Mouse (Mus musculus) ES-E14 (cell line): Measurements from ENCODE around the gene Slit2.

ENCODE experiments used
- MAFK ChIP-seq: IDR thresholded peaks from 2 replicates; pipeline ENCODE4 v1.6.1; 2014; ENCODE audit warnings: mild to moderate bottlenecking, low read depth, low read length, inconsistent platforms; ENCODE audit not compliant: insufficient read depth
- ZC3H11A ChIP-seq: IDR thresholded peaks from 2 replicates; pipeline ENCODE4 v1.6.1; 2012; ENCODE audit warnings: low read depth, mild to moderate bottlenecking, inconsistent platforms, low read length, borderline replicate concordance
- ZNF384 ChIP-seq: IDR thresholded peaks from 2 replicates; pipeline ENCODE4 v1.6.1; 2012; ENCODE audit warnings: low read depth, low read length, inconsistent platforms

GRCm38 (mm10) chr5:47938586-47939372, 44.2 kb upstream of the Slit2 start:
- TF ChIP-seq MAFK (no peak), ZNF384 (no peak), ZC3H11A (no peak)
